Mouse (Mus musculus) ovary, adult 18-20 months (tissue): ENCODE measurements around the gene Ptafr.

Source experiments
- DNase-seq: peaks from one replicate; pipeline ENCODE4 v3.0.0; 2022; ENCODE audit warnings: low spot score, mixed read lengths

The Ptafr gene

GRCm38 (mm10) chr4:132618850-132619375 lies 55.0 kb downstream of the Ptafr start:
- no peak for DNase-seq

GRCm38 (mm10) chr4:132620134-132620533 lies 56.3 kb downstream of the Ptafr start:
- DNase-seq: no peak

- DNase-seq: no peak
Measured at GRCm38 (mm10) chr4:132621287-132622068, 57.6 kb downstream of the Ptafr start.

GRCm38 (mm10) chr4:132624034-132624657 lies 60.3 kb downstream of the Ptafr start:
- no peak for DNase-seq

- no peak for DNase-seq
Measured at GRCm38 (mm10) chr4:132628830-132629229, 65.0 kb downstream of the Ptafr start.
